In genomic region chr9:120399537-120399936, GRCm38 (mm10) we compare ENCODE assay signal across 8 mouse cellular contexts.
DNase-seq lines count a peak whose midpoint lies in the region; ATAC-seq and TF ChIP-seq lines count a peak whose summit lies in the region.
"Not testable (repeated sequence)": the region's sequence is repeated elsewhere in the genome, so short reads cannot be mapped to it uniquely, and the experiment has no call there.

No protein-coding gene starts in this region.

- not testable (repeated sequence) for H3K9ac ChIP-seq in hindbrain, postnatal 0 days (replicated peaks; ENCODE audit: low read length); liver, postnatal 0 days (replicated peaks)

- peak; percentile 63 for TF ChIP-seq CTCF in hindbrain, postnatal 0 days (IDR thresholded peaks at IDR 0.05; ENCODE audit: low read depth)
- TF ChIP-seq CTCF in liver, postnatal 0 days (IDR thresholded peaks at IDR 0.05; ENCODE audit: low read depth): peak; percentile 55

- DNase-seq in CD4-positive, CD25-positive, alpha-beta regulatory T cell, adult 2 months (ENCODE audit: low read depth, low spot score): peak; percentile 7
- peak; percentile 39 for DNase-seq in R1 (ENCODE audit: low read depth, low spot score)
- DNase-seq in cerebellum, postnatal 10 days: peak; percentile 31 to 37
- peak; percentile 34 for DNase-seq in hindbrain, postnatal 0 days (ENCODE audit: low spot score)
- DNase-seq in kidney, postnatal 36 days: peak; percentile 3 to 41
- DNase-seq in liver, postnatal 0 days: not testable (repeated sequence)
- DNase-seq in right cerebral cortex, postnatal 14 days: peak; percentile 48
- DNase-seq in thymus, postnatal 4 days: peak; percentile 47

- not testable (repeated sequence) for H3K4me2 ChIP-seq in hindbrain, postnatal 0 days (ENCODE audit: low read depth, low read length); liver, postnatal 0 days (ENCODE audit: low read depth, low read length)

- H3K9me3 ChIP-seq in hindbrain, postnatal 0 days (ENCODE audit: low read length); liver, postnatal 0 days (ENCODE audit: low read length): not testable (repeated sequence)

- ATAC-seq in hindbrain, postnatal 0 days; liver, postnatal 0 days: not testable (repeated sequence)

- H3K36me3 ChIP-seq in hindbrain, postnatal 0 days (ENCODE audit: insufficient read depth, low read length); liver, postnatal 0 days (replicated peaks; ENCODE audit: insufficient read depth, low read length): not testable (repeated sequence)

- 93% methylated on average over 2 of the region's 2 CpGs for WGBS in hindbrain, postnatal 0 days
- 78% methylated on average over 2 of the region's 2 CpGs for WGBS in liver, postnatal 0 days (ENCODE audit: insufficient replicate concordance)

- H3K4me1 ChIP-seq in hindbrain, postnatal 0 days (ENCODE audit: insufficient read depth, low read length); liver, postnatal 0 days (ENCODE audit: insufficient read depth): not testable (repeated sequence)

- not testable (repeated sequence) for H3K27me3 ChIP-seq in hindbrain, postnatal 0 days (ENCODE audit: insufficient read depth, low read length); liver, postnatal 0 days (ENCODE audit: insufficient read depth, low read length)

- not testable (repeated sequence) for H3K27ac ChIP-seq in hindbrain, postnatal 0 days; liver, postnatal 0 days (ENCODE audit: low read depth)

- not testable (repeated sequence) for TF ChIP-seq EP300 in liver, postnatal 0 days (IDR thresholded peaks at IDR 0.05; ENCODE audit: low read depth)

- H3K4me3 ChIP-seq in hindbrain, postnatal 0 days (ENCODE audit: low read length); liver, postnatal 0 days (ENCODE audit: low read depth, low read length): not testable (repeated sequence)
